Mouse (Mus musculus): ENCODE data around the gene Eif4a2. TPM values are rescaled to one million over a fixed set of nuclear protein-coding genes. Genes with fewer than 3 reads are reported as not detected.

The Eif4a2 gene
- polyA plus RNA-seq, 1 experiment from 2014 or later = 333 TPM

DNA sequence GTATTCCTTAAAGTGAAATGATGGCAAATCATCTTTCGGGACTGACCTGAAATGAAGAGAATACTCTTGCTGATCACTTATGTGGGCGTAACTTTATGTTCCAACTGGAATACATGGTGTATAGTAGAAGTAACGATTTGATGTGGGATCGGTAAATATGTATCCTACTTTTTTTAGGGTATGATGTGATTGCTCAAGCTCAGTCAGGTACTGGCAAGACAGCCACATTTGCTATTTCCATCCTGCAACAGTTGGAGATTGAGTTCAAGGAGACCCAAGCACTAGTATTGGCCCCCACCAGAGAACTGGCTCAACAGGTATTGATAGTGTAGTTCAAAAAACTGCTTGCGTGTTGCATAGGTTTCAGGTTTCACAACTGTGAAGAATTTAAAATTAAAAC, 1.7 kb downstream of the Eif4a2 start:
- ATAC-seq (ENCODE audit: low read depth) = no peak
- H3K4me1 ChIP-seq (replicated peaks) = peaks cover 48% of the 10 kb centered on the region

DNA sequence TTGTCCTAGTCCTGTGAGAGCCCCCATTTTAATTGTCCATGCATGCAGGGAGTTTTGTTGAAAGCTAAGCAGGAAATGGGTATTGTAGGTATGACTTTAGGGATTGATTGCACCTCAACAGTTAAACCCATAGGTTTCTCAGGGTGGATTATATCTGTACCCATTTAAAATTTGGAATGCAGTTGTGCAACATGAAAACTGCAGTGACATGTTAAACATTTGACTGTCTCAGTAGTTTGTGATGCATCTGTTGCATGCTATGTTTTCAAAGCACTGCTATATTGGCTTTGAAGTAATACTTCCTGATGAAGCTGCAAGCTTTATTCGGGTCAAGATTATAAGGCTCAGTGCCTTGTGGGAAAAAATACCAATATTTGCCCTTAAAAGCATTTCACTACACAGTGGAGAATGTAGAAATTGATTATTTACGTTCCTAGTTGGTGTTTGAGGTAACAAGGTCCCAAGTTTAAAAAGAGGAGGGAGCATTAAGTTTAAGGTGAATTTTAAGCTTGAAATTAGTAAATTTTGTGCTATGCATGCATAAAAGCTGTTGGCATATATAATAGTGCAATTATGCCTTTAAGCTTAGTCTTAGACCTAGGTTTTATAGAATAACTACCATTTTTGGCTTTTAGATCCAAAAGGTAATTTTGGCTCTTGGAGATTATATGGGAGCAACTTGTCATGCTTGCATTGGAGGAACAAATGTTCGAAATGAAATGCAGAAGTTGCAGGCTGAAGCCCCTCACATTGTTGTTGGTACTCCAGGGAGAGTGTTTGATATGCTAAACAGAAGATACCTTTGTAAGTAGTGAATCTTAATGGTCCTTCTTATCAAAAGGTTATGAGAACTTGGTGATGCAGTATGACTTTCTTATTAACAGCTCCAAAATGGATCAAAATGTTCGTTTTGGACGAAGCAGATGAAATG, 2.4 kb downstream of the Eif4a2 start:
- Histone ChIP-seq H3K4me1 (replicated peaks) (peaks cover 48% of the 10 kb centered on the region), H3K9me3 (no peaks in the 10 kb centered on the region), H3K9ac (peak overlapping the region; percentile 99), H3K27me3 (no peaks in the 10 kb centered on the region), H3K27ac (replicated peaks) (no peak overlapping the region), H3K36me3 (peaks cover 53% of the 10 kb centered on the region), H3K4me2 (peak overlapping the region; percentile 93), H3K4me3 (peak overlapping the region; percentile 77)
- ATAC-seq (ENCODE audit: low read depth) = no peak
- 61% methylated on average over 5 of the region's 5 CpGs for WGBS

More for the DNA sequence above, 1.7 kb downstream of the Eif4a2 start:
- no peaks in the 10 kb centered on the region for H3K27me3 ChIP-seq
- WGBS = 4% methylated on average over 5 of the region's 5 CpGs
- H3K9me3 ChIP-seq = no peaks in the 10 kb centered on the region
- H3K4me3 ChIP-seq = peak overlapping the region; percentile 77
- peaks cover 46% of the 10 kb centered on the region for H3K36me3 ChIP-seq
- H3K4me2 ChIP-seq = peak overlapping the region; percentile 93
- H3K9ac ChIP-seq = peak overlapping the region; percentile 99
- H3K27ac ChIP-seq (replicated peaks) = 0 out of 2 replicates have a peak overlapping the region, but pooled peaks have one; percentile 98

DNA sequence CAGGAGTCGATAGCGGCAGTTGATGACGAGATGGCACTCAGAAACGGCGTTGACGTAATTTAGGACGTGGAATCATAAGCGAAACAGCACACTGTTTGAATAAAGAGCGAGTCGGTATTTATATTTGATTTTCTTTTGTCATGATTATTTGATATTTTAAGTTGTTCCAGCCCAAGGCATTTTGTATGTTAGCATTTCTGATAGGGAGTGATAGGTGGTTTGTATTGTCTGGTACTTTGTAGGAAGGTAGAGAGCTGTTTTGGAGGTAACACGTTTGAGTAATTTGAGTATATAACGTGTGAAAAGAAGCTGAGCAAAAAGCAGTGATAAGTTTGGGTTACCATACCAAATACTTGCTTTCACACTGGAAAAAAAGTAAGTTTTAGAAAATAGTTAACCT, 5.1 kb downstream of the Eif4a2 start:
- H3K36me3 ChIP-seq = peaks cover 75% of the 10 kb centered on the region
- H3K4me2 ChIP-seq = no peak overlapping the region
- H3K9me3 ChIP-seq = no peaks in the 10 kb centered on the region
- no peak overlapping the region for H3K27ac ChIP-seq (replicated peaks)
- H3K27me3 ChIP-seq = no peaks in the 10 kb centered on the region
- H3K4me3 ChIP-seq = no peak overlapping the region
- no peak overlapping the region for H3K9ac ChIP-seq
- no peak for ATAC-seq (ENCODE audit: low read depth)
- 85% methylated on average over 12 of the region's 12 CpGs for WGBS
- H3K4me1 ChIP-seq (replicated peaks) = peaks cover 43% of the 10 kb centered on the region

DNA sequence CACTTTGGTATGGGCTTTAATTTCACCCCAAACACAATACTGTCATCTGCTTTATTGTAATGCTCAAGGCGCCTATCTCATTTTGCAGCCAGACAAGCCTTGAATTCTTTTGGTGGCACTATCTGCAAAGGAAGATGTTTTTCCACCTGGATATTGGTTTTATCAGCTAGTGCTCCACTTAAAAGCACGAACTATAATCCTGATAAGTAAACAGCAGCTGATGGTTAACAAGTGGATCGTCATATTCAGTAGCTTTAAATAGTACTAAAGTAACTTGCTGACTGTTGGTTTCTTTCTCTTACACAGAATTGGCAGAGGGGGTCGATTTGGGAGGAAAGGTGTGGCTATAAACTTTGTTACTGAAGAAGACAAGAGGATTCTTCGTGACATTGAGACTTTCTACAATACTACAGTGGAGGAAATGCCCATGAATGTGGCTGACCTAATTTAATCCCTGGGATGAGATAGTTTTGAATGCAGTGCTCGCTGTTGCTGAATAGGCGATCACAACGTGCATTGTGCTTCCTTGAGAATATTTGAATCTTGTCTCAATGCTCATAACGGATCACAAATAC, 5.7 kb downstream of the Eif4a2 start:
- Histone ChIP-seq H3K4me1 (replicated peaks) (peaks cover 43% of the 10 kb centered on the region), H3K27ac (replicated peaks) (no peak overlapping the region), H3K4me2 (no peak overlapping the region), H3K9me3 (no peaks in the 10 kb centered on the region), H3K27me3 (no peaks in the 10 kb centered on the region), H3K9ac (no peak overlapping the region), H3K36me3 (peaks cover 77% of the 10 kb centered on the region), H3K4me3 (no peak overlapping the region)
- ATAC-seq (ENCODE audit: low read depth) = no peak
- WGBS = 49% methylated on average over 9 of the region's 9 CpGs

DNA sequence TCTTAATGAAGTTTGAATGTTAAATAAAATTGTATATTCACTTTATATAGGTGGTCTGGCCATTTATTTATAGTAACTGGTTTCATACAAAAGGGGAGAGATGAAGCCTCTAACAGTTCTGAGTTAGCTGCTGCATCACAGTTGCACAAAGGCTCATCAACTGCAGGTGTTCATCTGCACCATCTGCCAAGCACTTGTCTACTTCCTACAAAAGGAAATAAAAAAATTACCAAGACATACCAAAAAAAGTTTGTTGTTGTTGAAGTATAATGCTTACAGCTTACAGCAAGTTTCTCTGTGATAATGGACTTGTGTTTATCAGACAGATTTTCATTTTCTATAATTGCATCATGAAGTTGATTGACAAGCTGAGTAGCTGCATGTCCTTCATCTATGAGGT, 6.7 kb downstream of the Eif4a2 start:
- H3K4me2 ChIP-seq = no peak overlapping the region
- H3K36me3 ChIP-seq = peaks cover 75% of the 10 kb centered on the region
- no peak overlapping the region for H3K9ac ChIP-seq
- no peak for ATAC-seq (ENCODE audit: low read depth)
- H3K9me3 ChIP-seq = no peaks in the 10 kb centered on the region
- H3K27ac ChIP-seq (replicated peaks) = no peak overlapping the region
- no peaks in the 10 kb centered on the region for H3K27me3 ChIP-seq
- peaks cover 41% of the 10 kb centered on the region for H3K4me1 ChIP-seq (replicated peaks)
- H3K4me3 ChIP-seq = no peak overlapping the region

DNA sequence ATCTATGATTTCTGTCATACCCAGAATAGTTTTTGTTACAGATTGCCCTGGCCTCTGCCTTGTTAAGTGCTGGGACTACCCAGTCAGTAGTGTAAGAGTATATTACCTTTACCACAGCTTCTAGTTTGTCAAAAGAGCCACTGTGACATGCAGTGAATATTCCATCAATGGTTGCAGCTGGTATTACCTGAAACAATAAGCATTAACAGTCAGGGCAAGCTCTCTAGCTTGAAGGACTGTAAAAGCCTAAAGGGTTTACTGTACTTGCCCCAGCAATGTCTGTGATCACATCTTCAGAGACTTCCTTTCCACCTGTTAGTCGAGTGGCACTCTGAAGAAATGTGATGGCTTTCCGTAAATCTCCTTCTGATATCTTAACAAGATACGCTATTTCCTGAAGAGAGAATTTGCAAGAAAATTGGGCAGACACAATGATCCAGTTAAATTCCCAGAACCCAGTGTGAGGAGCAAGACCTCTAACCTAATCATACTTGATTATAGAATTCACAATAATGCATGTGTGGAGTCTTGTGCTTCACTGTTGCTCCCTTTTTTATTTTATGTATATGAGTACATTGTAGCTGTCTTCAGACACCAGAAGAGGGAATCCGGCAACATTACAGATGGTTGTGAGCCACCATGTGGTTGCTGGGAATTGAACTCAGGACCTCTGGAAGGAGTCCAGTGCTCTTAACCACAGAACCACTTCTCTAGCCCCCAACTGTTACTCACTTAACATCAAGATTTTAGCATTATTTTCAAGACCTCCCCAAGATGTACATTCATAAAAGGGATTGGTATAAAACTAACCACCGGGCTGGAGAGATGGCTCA, 7.3 kb downstream of the Eif4a2 start:
- Histone ChIP-seq H3K27ac (replicated peaks) (no peak overlapping the region), H3K36me3 (peaks cover 73% of the 10 kb centered on the region), H3K27me3 (no peaks in the 10 kb centered on the region), H3K4me3 (no peak overlapping the region), H3K4me2 (no peak overlapping the region), H3K9ac (no peak overlapping the region), H3K4me1 (replicated peaks) (peaks cover 34% of the 10 kb centered on the region), H3K9me3 (no peaks in the 10 kb centered on the region)
- no peak for ATAC-seq (ENCODE audit: low read depth)
- WGBS = 70% methylated on average over 5 of the region's 5 CpGs

DNA sequence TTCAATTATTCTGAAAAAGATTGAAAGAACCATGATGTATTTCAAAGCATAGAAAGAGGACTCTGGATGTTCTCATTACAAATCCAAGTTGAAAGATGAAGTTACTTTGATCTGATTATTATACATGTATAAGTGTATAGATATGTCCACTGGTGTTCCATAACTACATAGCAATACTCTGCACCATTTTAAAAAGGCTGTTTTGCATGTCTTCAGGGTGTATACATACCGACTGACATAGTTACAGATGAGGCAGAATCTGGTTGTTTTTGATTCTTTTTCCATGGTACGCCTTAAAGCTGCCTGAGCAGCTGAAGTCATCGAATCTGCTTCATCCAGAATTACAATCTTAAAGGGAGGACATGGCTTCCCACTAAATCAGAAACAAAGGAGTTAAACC, 8.2 kb downstream of the Eif4a2 start:
- WGBS = 86% methylated on average over 3 of the region's 3 CpGs
- H3K27me3 ChIP-seq = no peaks in the 10 kb centered on the region
- H3K9me3 ChIP-seq = no peaks in the 10 kb centered on the region
- peaks cover 25% of the 10 kb centered on the region for H3K4me1 ChIP-seq (replicated peaks)
- no peak for ATAC-seq (ENCODE audit: low read depth)
- H3K9ac ChIP-seq = no peak overlapping the region
- H3K4me3 ChIP-seq = no peak overlapping the region
- peaks cover 69% of the 10 kb centered on the region for H3K36me3 ChIP-seq
- no peak overlapping the region for H3K27ac ChIP-seq (replicated peaks)
- H3K4me2 ChIP-seq = no peak overlapping the region

DNA sequence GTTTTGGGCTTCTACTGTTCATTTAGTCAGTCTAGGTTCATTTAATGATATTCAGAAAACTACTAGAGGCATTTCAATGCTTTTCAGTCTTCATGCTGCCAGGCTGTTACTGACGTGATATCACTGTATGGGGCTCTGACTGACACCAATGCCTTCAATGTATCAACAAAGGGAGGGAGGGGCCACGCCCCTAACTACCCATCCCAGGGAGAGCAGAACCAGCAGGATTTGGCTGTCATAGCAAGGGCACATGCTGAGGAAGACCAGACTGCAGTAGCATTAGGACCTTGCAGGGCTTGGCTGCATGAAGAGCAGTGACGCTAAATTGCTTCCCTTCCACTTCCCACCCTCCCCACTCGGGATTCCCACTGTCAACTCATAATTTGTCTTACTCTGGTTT, 9.9 kb downstream of the Eif4a2 start:
- no peaks in the 10 kb centered on the region for H3K9me3 ChIP-seq
- H3K4me3 ChIP-seq = no peak overlapping the region
- H3K27ac ChIP-seq (replicated peaks) = no peak overlapping the region
- H3K9ac ChIP-seq = no peak overlapping the region
- H3K4me2 ChIP-seq = no peak overlapping the region
- H3K36me3 ChIP-seq = peaks cover 69% of the 10 kb centered on the region
- peaks cover 9% of the 10 kb centered on the region; the same call in 1 of the 2 replicates for H3K4me1 ChIP-seq (replicated peaks)
- ATAC-seq (ENCODE audit: low read depth) = no peak
- no peaks in the 10 kb centered on the region for H3K27me3 ChIP-seq
- WGBS = 64% methylated on average over 4 of the region's 4 CpGs

DNA sequence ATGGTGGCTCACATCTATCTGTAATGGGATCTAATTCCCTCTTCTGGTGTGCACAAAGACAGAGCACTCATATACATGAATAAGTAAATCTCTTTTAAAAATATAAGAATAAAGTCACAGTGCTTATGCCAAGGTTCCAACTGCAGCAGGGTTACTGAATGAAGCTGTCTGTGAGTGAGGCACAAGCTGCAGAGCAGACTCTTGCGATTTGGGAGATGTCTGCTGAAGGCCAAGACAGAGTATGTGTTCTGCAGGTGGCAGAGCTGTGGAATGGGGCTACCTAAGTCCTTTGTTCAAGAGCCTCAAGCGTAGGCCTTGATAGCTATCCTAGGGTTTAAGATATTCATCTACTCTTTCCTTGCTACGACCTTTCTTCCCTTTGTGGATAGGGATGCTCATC, 15.2 kb downstream of the Eif4a2 start:
- peaks cover 47% of the 10 kb centered on the region for H3K36me3 ChIP-seq
- no peaks in the 10 kb centered on the region for H3K27me3 ChIP-seq
- no peak for ATAC-seq (ENCODE audit: low read depth)
- no peak overlapping the region for H3K4me2 ChIP-seq
- no peak overlapping the region for H3K9ac ChIP-seq
- peaks cover 10% of the 10 kb centered on the region for H3K4me1 ChIP-seq (replicated peaks)
- no peak overlapping the region for H3K4me3 ChIP-seq
- H3K27ac ChIP-seq (replicated peaks) = no peak overlapping the region
- no peaks in the 10 kb centered on the region for H3K9me3 ChIP-seq
- 93% methylated on average over 3 of the region's 3 CpGs for WGBS

DNA sequence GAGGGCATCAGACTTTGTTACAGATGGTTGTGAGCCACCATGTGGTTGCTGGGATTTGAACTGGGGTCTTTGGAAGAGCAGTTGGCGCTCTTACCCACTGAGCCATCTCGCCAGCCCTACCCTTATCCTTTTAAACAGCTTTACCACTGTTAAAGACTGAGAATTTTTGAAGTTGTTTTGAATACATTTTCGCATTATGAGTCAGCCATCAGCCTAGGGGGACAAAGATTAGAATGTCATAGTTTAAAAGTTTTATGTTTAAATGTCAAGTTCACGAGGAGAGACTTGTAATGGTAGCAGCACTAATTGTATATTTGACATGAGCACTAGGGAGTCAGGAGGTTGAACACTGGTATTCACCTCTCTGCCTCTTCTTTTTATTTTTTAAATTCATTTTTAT, 15.9 kb downstream of the Eif4a2 start:
- H3K9ac ChIP-seq = no peak overlapping the region
- H3K27me3 ChIP-seq = no peaks in the 10 kb centered on the region
- H3K9me3 ChIP-seq = no peaks in the 10 kb centered on the region
- WGBS = 92% methylated on average over 4 of the region's 4 CpGs
- no peak overlapping the region for H3K4me3 ChIP-seq
- peaks cover 11% of the 10 kb centered on the region for H3K4me1 ChIP-seq (replicated peaks)
- no peak overlapping the region for H3K4me2 ChIP-seq
- ATAC-seq (ENCODE audit: low read depth) = no peak
- no peak overlapping the region for H3K27ac ChIP-seq (replicated peaks)
- peaks cover 46% of the 10 kb centered on the region for H3K36me3 ChIP-seq

DNA sequence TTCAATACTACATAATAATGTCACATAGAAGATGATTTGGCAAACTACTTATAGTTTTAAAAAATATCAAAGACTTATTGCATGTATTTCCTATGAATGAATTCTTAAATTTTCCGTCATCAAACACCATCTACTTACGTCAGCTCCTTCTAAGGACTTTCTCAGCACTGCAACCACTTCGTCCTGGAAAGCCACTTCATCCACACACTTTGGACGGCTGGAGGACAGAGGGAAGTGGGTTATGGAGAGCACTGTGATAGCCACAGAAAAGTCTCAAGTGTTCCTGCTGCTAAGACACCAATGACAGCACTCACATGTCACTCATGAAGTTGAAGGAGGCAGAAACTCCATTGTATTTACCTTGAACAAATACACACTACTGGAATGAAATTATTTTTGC, 17.2 kb downstream of the Eif4a2 start:
- no peak for ATAC-seq (ENCODE audit: low read depth)
- WGBS = 94% methylated on average over 4 of the region's 4 CpGs
- Histone ChIP-seq H3K27me3 (no peaks in the 10 kb centered on the region), H3K36me3 (peaks cover 42% of the 10 kb centered on the region), H3K4me1 (replicated peaks) (peaks cover 24% of the 10 kb centered on the region), H3K9me3 (no peaks in the 10 kb centered on the region), H3K4me2 (no peak overlapping the region), H3K27ac (replicated peaks) (no peak overlapping the region), H3K9ac (no peak overlapping the region), H3K4me3 (no peak overlapping the region)

DNA sequence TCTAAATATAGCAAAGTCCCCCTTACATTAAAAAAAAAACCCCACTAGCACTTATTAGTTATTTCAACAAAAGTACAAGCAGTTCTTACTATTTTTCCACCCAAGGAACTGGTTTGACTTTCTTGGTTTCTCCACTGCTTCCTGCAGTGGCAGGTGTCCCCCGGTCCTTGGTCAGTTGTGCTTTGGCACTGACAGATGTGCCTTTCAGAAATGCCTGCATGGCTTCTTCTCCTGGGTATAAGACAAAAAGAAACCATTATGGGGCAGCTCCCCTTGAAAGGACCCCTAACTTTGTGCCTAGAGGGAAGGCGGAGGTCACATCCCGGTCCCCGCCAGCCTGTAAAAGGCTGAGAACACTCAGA, 20.0 kb downstream of the Eif4a2 start:
- no peaks in the 10 kb centered on the region for H3K9me3 ChIP-seq
- peaks cover 28% of the 10 kb centered on the region for H3K4me1 ChIP-seq (replicated peaks)
- peak; percentile 11; the same call in 1 of the 2 replicates for ATAC-seq (ENCODE audit: low read depth)
- peak overlapping the region; percentile 73 for H3K4me3 ChIP-seq
- 0% methylated on average over 4 of the region's 4 CpGs for WGBS
- H3K27ac ChIP-seq (replicated peaks) = peak overlapping the region; percentile 95
- H3K27me3 ChIP-seq = no peaks in the 10 kb centered on the region
- peak overlapping the region; percentile 90 for H3K9ac ChIP-seq
- peaks cover 19% of the 10 kb centered on the region for H3K36me3 ChIP-seq
- peak overlapping the region; percentile 93 for H3K4me2 ChIP-seq
